Mouse (Mus musculus): Measurements from ENCODE around the gene Sart3.

DNA sequence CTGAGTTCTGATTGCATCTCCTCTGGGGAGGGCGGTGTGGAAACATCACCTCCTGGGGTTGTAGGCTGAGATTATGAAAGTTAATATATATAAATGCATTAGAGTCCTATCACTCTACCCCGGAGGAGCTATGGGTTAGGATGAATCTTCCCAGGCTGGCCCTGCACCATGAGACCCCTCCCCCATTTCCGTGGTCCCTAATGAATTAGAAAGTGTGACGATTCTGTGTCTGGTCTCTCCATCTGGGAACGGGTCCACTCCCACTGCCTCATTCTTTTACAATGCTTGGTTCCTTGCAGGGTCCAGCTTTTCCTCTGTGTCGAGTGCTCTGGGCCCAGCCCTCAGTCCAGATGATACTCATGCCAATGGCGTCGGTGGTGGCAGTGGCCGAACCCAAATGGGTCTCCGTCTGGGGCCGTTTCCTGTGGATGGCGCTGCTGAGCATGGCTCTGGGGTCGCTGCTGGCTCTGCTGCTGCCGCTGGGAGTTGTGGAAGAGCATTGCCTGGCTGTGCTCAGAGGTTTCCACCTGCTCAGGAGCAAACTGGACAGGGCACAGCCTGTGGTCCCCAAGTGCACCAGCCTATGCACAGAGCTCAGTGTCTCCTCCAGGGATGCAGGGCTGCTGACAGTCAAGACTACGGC, 35.7 kb downstream of the Sart3 start:
- TF ChIP-seq POLR2A (IDR thresholded peaks at IDR 0.05; ENCODE audit: insufficient read length, low read depth) (no peak), MYOD1 (IDR thresholded peaks at IDR 0.05; ENCODE audit: control insufficient read depth in 1 of 3, insufficient read length in 2 of 3, low read depth in 2 of 3) (no peak), USF1 (IDR thresholded peaks at IDR 0.05; ENCODE audit: low read depth) (no peak), E2F4 (IDR thresholded peaks at IDR 0.05; ENCODE audit: insufficient read depth) (no peak)
